Mouse (Mus musculus) lung, postnatal 36 days (tissue): ENCODE results near the gene Top1.
A peak's percentile ranks its signal among the peaks of the same experiment; 100 is the strongest.

Experiments used
- DNase-seq: peaks from one replicate; pipeline ENCODE4 v3.0.0; 2022; ENCODE audit warnings: mixed read lengths

The Top1 gene

DNA sequence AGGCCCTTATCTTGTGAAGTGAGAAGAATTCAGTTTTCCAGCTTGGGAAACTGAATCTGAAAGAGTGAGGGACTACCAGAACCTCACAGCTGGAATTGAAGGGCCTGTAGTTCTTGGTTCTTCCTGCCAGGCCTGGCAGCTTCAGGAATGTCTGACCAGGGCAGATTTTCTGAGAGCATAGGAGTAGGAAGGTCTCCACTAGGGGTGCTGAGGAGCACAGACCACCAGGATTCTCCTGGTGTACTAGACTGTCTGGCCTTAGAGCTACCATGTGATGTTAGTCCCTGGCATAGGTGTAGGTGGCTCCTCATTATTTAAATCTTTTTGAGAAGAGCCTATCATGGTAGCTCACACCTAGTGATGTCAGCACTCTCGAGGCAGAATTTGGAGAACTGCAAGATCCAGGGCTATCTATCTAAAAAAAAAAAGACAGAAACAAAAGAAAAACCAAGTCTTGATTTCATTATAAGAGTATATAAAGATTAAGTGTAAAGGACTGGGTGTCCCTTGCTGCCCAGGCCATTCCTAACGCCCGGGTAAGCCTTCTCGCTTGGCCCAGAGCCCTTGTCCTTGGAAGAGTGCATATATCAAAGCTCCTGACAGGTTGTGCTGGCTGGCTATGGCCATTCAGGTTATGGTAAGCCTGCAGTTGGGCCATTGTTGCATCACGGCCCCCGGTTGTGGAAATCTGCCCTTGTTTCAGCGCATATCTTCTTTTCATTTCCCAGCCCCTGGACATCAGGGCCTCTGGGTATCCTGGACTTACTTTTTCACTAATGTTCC, 98.5 kb downstream of the Top1 start:
- peak; percentile 90 for DNase-seq

DNA sequence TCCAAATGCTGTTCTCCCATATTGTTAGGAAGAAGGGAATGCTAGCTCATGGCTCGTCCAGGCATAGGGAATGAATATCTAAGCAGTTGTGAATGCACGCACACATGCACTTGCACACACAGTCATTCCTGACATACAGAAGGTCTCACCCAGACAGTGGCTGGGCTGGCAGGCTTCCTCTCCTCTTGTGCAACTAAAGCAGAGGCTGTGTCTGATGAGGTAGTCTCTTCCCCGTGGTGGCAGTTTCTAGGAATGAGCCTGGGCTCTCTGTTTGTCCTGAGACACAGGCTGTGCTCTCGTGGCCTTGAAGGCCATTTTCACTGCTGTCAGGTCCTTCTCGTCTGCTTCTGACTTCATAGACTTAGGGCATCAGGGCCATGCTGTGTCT, 99.1 kb downstream of the Top1 start:
- DNase-seq = no peak

DNA sequence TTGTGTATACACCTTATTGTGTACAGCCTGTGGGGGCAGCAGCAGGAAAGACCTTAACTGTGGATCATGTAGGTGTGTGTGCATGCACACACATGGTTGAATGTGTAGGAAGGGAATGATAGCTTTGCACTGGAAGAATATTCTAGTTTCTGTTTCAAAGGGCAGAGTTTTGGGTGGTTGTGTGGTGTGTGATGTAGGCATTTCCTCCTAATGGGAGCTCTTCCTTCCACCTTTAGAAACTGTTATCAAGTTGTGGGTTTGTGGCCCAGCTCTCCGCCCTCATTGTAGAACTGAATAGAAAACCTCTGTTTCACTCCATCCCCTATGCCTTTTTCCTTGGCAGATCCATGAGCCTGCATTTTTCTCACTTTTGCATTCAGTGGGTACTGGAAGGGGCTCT, 99.8 kb downstream of the Top1 start:
- DNase-seq = no peak

DNA sequence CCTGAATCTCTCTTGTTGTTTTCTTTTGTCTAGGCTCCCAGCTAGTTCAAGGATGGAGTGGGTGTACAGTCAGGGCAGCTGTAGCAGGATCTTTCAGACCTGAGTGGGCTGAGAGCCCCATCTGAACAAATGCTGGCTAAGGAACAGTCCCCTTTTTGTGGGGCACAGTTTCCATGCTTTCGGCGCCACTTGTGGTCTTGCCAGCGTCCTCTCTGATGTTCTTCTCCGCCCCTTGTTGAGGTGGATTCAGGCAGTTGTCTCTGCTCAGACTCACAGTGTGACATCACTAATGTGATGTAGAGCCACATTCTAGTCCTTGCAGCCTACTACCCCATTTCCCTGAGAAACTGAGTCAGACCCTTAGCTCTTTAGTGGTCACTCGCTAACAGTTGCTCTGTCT, 100.9 kb downstream of the Top1 start:
- DNase-seq = no peak

DNA sequence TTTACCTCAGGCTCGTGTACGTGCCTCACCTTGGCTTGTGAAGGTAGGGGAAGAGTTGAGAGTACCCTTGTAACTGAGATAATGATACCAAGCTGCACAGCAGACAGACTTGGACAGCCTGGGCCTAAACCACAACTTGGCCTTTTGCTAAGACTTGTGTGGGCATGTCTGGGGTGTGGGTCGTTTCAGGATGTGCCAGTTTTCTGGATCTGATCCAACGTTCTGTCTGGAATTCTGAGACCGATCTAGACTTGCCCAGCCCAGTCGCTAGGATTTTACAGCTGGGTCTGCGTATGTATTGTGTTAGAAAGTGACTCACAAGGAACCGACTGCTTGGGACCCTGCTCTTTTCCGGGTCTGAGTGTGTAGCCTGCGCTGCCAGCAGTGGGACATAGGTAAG, 101.4 kb downstream of the Top1 start:
- DNase-seq = no peak

DNA sequence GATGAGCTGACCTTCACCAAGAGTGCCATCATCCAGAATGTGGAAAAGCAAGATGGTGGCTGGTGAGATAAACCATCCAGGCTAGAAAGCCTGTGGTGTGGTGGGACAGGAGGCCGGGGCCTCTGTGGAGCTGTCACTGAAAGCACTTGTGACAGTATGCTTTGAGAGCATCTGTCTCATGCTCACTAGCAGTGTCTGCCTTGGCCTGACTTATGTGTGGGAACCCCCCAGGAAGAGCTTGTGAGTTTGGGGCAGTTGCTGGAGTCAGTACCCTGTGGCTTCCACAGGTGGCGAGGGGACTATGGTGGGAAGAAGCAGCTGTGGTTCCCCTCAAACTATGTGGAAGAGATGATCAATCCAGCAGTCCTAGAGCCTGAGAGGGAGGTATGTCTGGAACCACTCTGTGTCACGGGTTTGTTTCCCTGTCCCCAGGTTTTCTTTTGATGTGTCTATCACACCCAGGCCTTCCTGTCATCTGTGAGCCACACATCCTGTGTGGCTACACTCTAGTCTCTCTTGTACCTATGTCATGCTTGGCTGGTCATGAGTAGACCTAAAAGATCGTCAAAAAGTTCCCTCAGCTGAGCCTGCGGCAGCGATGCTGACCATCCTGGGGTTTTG, 111.0 kb downstream of the Top1 start:
- DNase-seq = no peak

DNA sequence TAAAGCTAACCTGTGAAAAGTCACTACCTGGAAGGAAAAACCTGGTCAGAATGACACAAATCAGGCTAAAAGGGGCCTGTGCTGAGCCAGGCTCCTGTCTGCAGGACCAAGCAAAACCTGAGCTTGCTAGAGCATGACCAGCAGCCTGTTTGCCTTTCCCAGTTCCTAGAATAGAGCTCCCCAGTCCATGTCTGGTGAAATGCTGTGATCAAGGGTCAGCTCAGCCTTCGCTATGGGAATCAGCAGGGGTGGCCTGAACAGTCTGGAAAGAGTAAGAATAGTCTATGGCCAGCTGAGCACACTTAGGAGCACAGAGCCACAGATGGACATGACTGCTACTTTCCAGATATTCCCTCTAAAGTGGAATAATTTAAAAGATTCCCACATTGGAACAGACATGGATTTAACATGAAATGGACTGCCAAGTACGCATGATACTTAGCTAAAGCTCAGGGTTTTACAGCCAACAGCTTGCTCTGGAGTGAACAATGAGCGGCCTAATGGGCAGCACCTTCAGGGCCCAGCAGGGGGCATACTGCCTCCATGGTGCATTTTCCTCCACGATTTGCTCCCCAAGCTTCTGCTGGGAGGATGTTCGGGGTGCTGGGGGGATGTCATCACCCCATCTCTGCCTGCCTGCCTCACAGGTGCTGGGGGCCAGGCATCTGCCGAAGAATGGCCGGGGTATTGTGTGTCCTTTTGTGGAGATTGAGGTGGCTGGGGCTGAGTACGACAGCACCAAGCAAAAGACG, 114.9 kb downstream of the Top1 start:
- peak; percentile 58 for DNase-seq

DNA sequence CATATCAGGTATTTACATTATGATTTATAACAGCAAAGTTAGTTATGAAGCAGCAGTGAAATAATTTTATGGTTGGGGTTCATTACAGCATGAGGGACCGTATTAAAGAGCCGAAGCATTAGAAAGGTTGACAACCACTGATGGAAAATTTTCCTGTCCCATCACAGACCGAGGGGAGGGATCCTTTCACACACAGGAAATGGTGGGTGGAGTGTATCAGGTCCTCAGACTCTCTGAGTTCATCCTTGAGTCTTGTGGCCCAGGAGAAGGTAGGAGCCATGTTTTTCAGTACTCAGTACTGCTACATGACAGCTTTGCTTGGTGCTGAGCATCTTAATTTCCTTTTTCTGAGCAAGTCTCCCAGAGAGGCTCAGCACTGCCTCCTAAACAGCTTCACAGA, 118.1 kb downstream of the Top1 start:
- no peak for DNase-seq

DNA sequence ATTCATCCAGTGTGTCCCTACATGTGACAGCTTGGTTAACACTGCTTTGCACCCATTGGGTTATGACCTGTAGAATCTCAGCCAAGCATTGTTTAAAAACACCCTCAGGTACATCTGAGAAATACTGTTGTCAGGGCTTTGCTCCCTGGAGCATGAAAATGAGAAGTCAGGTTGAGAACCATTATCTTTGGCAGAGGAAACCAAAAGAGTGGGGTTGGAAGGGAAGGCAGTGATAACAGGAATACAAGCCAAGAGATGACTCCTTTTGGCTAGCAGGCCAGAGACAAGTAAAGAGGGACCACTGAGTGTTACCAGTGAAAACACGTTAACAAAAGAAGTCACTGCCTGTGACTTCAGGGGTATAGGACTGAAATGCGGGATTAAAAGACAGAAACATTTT, 118.7 kb downstream of the Top1 start:
- no peak for DNase-seq

DNA sequence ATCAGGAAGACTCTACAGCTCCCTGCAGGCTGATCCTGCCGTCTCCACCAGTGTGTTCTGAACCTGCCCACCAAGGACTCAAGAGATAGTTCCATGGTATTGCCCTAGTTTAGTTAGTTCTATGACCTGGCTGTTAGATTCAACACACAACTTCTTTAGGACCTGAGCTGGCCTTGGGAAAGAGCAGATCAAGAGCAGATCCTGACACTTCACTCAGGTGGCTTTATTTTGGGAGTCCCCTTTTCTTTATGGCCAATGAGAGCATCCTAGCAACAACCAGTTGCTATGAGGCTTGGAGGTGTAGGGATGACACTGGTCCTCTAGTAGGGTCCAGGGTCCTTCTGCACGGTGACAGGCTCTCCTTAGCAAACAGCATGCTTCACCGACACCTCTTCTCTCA, 119.4 kb downstream of the Top1 start:
- DNase-seq = no peak

DNA sequence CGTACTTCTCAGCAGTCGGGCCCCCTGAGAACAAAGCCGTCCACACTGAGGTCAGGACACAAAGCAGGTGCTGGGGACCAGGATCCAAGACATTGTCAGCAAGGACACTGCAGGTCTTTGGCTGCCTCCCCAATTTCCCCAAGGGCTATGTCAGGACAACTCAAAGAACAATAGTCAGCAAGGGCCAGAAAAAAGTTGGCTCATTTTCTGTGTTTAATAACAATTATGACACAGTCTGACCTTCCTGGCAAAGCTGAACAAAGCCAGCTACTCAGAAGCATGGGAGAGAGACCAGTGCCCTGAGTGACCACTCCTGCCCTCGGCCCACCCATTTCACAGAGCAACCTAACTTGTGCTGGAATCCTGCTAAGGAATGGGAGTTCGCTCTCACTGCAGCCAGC, 120.7 kb downstream of the Top1 start:
- DNase-seq = peak; percentile 83

DNA sequence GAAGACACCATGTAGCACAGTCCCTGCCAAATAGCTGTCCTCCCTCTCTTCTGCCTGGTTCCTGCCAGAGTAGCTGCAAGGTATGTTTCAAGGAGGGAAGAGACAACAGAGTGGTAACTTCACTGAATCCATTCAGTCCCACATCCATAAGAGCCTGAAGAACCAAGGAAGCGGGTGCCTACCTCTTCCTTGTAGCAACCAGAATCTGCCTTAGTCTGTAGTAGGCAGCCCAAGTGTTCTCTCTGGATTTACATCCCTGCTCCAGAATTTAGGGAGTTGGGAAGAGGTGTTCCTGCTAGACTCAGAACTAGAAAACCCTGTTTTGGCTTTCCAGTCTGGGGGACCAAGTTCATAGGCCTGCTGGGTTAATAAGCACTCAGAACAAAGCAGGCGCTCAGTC, 121.5 kb downstream of the Top1 start:
- DNase-seq = no peak

DNA sequence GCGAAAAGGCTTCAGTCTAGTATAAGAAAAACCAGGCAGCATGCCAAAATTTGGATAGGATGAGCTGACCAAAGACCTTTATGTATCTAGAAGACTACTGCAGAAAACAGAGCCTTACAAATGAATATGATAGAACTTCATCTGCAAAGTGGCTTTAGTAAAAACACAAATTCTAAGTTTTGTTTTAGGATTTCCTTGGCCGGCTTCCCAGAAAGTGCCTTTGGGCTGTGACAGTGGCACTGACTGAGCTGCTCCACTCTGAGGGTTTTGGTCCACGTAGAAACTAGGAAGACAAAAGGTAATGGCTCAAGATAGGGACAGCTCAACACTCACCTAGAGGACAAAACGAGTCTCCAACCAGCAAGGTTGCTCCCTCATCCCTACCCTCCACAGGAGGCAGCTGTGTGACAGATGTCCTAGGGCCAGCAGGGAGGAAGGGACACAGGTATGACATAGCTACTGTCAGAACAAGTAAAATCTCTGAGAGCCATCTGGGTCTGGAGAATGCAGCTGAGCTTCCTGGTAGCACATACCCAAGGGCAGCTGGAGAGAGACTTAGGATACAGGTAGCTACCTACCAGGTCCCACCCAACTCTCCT, 122.5 kb downstream of the Top1 start:
- DNase-seq = no peak

DNA sequence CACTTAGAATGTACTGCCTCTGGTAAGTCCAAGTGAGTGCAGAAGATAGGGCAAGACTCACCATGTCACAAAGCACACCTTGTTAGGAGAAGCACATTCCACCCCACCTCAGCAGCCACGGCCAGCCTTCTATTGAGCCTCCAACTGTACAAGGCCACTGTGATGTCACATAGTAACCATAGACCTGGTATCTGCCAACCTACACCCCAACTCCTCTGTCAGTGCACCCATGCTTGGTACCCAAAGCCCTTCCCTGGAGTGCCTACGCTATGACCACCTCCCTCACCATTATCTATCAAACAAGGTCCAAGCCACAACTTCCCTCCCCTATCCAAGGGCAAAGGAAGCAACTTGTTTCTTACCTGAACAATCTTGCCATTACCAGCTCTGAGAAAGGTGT, 123.3 kb downstream of the Top1 start:
- DNase-seq = no peak

DNA sequence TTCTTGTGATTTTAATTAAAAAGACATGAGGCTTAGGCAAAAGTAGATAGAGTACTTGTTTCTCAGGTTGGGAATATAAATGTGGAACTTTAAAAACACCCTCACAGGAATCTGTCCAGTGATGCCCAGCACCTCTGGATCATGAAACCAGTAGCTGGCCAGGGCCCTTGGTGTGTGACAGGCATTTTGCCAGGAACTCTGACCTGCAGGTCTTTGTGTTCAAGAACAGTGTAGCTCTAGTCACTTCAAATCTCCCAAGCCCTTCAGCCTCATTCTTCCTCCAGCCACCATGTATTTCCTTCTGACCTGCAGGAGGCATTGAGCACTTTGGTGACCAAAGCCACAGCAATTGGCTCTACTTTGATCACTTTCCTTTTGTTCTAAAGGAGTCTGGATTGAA, 124.7 kb downstream of the Top1 start:
- no peak for DNase-seq

DNA sequence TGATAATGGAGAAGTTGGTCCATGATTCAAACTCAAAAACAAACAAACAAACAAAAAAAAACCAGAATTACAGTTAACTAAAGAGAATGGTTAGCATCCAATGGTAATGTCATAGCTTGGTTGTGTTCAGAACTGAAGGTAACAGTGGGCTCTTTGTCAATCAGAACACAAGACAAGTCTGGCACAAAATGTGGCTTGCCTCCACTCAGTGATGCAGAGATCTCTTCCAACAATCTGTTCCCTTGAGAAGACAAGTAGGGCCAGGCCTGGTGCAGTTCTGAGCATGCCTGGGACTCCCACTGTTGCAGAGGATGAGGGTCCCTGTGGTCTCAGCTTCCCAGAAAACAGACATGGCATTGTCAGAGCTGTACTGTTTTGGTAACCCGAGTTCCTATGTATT, 125.2 kb downstream of the Top1 start:
- DNase-seq = no peak

DNA sequence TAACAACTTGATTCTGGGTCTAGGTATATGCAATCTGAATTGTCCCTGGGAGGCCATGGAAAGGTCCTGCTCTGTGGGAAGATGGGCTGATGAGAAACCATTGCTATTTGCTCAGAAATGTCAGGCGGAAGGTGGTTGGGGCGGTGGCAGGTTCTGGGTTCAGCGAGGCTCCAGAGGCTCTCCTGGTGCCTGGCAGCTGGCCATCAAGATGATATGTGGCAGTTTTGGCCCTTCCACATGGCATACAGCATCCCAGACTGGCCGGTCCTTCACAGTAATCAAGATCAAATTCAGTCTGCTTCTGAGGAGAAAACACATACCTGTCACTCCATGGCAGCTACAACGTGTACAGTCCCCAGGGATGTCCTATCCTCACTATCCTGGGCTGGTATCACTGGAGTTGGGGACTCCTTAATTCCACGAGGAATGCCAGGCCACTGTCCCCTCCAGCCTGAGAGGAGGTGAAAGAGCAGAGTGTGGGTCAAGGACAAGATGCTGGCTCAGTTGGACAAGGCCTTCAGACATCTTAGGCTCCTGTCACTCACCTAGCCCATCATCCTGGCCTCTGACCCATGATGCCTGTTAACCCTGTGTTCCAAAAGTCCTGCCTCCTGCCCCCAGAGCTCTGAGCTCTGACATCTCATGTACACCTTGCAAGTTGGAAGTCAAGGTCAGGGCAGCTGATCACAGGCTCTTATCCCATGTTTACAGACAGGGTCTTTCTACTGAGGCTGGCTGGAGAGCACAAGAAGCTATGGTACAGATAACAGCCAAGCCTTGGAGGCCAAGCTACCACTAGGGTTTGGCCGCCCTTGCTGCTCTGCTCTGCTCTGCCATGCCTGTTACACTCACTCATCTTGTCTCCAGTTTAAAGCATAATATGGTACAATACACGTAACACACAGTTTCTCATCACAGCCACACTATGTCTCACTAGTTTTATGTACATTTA, 125.9 kb downstream of the Top1 start:
- no peak for DNase-seq
